Mouse (Mus musculus) ovary, postnatal 14 days (tissue): Measurements from ENCODE around the gene Ypel2.

Experiments
- DNase-seq: peaks from one replicate; pipeline ENCODE4 v3.0.0; 2022; ENCODE audit warnings: low spot score

The Ypel2 gene

DNA sequence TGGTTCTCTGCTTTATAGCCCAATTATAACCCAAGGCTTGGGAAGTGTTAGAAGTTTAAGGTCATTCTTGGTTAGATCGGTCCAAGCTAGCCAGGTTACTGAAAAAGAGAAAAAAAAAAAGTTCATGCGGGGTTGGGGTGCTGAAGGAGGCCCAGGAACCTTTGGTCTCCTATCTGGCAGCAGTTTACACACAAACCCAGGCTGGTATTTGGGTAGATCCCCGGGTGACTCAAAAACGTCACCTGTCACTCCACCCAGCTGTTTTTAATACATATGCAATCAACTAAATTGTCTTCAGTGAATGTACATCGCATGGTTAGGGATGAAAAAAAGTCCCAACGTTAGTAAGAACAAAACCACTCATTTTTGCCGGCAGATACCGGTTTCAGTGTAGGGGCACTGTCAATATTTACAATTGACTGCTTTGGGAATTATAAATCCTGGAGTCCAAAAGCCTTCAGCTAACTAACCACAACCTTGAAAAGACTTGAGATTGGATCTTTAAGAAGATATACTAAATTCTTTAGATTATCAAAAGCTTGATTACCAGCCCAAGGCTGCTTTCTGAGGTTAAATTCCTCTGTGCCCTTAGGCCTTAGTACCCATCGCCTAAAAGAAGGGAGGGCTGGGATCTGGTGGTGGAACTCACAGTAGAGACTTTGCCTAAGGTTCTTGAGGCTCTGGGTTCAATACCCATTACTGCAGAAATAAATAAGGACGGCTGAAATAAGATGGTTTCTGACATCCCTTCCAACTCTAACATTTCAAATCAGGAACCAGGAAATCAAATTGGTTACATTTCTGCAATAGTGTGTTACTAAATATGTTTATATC, 1.5 kb upstream of the Ypel2 start:
- DNase-seq = no peak

DNA sequence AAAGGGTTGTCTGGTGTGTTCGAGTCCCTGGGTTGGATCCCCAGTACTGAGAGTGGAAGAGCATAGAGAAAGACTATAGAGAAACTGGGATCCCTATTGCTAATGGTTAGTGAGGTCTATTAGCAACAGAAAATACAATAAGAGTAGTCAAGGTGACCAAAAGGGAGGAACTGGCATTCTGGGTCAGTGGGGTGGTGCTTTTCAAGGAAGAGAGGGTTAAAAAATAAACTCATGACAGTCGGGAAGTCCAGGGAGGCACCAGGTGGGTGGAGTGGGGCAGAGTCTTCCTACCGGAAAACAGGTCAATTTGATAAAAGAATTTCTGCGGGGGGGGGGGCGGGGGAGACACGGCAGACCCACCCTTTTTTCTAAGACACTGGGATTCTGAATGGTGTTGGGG, 823 bp upstream of the Ypel2 start:
- no peak for DNase-seq

DNA sequence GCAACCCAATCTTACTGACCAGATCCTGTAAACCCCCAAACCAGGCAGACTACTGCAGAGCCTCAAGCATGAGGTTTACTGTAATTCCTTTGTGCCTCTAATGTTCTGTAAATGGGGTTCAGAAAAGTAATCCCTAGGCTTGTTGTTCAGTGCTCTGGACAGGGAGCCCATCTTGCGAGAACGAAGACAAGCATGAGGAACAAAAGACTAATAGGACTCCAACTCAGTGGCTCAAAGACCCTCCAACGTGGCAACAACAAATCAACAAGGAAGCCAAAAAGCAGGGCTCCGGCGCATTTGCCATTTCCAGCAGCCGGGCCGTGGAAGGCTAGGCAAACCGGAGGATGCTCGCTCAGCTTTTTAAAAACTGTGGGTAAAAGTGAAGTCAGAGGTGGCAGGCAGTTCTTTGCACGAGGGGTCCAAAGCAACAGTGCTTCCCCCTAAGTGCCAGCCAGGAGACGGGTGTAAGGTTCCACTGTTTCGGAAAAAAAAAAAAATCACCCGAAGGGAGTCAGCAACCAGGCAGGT, 982 bp downstream of the Ypel2 start:
- no peak for DNase-seq

DNA sequence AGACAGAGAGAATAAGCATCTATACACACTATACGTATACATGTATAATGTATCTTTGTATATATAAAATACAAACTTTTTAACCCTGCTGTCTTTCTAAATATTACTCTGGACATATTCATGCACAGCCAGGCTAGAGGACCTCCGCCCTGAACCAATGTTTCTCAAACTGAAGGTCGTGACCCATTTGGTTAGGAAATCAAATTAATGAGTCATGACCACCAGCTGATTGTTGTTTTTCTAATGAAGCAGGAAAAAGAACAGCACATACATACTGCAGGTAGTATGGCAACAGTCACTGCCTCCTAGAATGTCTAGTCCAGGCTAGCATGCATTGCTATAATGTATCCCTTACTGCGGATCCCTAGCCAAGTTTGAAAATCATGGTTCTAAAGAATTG, 2.3 kb downstream of the Ypel2 start:
- no peak for DNase-seq

DNA sequence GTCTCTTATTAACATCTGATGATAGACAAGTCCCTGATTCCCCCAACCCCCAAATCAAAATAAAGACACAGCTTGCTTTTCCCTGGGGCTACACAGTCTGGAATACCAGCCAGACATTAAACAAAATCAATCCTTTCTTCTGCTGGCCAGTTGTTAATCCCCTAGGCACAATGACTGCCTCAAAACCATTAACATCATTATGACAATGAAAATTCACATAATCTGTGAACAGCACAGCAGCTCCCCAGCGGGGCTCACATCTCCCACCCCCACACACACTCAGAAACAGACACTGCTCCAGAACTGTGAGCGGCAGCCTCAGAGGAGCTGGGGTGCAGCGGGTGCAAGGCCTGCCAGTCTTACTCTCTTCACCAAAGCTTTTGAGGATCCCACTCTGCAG, 3.2 kb downstream of the Ypel2 start:
- DNase-seq = no peak

DNA sequence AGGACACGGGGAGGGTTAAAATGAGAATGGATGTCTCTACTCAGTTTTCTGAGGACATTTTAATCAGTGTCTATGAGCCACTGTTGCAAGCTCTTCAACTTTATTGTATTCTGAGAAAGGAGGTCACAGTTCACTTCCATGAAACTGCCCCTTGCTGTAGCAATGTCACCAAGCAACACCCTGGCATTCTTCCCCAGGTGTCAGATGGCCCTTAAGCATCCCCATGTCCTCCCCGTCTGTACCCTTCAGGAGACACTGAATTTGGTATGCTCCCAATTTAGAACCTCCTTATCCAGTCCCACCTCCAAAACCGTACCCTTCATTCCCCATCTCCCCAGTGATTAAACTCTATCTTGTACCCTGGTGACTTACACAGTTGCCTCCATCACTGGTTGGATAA, 8.5 kb downstream of the Ypel2 start:
- DNase-seq = no peak

DNA sequence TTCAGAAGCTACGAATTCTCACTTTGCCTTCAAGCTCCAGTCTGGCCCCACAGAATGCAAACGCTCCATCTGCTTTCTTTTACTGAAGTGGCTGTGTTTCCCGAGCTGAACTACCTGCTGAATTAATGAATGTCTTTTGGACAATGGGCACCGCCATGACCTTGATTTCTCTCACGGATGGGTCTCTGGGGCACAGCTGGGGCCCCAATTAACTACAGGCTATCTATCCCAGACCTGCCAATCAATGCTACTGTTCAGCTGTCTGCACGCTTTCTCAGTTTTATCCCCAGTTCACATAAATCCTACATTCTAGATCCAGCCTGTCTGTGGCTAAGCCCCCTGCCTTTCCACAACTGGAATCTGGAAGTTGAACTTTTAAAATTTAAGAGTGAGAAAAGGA, 10.5 kb downstream of the Ypel2 start:
- DNase-seq = no peak

DNA sequence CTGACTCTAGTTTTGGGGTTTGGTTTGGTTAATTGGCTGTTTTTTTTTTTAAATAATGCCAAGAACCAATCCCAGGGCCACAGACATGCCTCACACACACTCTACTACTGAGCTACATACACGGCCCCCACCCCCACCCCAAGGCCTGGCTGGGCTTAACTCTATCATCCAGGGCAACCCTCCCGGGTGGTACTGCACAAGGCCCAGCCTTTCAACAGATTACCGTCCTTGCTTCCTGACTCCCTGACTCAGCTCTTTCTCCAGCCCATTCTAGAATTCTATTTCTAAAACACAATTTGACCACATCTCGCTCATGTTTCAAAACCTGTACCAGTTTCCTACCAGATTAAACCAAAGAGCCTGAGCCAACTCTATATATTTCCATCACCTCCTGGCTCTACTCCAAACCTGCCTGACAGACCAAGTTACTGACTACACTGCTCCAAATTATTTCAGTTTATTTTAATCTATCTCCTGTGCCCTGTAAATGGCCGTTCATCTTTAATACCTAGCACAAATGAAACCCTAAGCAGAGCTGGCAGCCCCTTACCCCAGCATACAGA, 12.2 kb downstream of the Ypel2 start:
- no peak for DNase-seq

DNA sequence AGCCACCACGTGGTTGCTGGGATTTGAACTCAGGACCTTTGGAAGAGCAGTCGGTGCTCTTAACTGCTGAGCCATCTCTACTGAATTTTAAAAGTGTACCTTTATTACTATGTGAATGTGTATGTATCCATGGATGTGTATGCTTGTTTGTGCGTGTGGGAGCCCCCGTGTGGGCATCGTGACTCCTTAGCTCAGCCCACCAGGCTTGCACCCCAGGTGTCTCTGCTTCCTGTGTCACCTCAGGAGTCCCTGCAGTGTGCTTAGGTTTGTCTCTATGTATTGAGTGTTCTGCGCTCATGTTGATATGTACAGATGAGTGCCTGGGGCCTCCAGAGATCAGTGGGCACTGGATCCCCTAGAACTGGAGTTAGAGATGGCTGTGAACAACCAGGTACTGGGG, 13.0 kb downstream of the Ypel2 start:
- DNase-seq = no peak

DNA sequence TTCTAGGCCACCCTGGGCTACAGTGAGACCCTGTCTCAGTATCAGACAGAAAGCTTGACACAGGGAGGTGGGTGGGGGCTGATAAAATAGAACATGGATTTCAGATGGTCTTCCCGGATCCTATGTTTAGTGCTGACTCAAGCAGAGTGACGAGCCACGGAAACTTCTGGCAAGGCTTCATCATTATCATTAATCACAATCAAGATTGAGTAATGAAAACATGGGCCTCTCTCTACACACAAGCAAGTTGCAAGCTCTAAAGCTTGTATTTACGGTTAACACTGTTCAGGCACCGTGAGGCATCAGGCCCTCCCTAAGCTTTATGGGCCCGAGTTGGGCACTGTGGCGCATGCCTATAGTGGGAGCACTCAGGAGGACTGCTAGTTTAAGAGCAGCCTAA, 13.7 kb downstream of the Ypel2 start:
- DNase-seq = no peak

DNA sequence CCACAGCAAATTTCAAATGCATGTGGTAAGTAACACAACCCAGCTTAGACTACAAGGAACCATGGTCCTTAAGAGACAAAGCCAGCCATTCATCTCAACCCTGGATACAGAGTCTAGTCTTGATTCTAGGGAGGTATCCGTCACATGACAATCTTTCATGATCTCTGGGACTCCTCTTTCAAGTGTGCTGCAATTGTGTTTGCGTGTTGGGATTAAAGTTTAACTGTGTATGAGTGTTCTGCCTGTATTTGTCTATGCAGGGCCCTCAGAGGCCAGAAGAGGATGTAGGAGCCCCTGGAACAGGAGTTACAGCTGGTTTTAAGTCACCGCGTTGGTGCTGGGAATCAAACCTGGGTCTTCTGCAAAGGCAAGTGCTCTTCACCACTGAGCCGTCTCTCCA, 16.3 kb downstream of the Ypel2 start:
- no peak for DNase-seq

DNA sequence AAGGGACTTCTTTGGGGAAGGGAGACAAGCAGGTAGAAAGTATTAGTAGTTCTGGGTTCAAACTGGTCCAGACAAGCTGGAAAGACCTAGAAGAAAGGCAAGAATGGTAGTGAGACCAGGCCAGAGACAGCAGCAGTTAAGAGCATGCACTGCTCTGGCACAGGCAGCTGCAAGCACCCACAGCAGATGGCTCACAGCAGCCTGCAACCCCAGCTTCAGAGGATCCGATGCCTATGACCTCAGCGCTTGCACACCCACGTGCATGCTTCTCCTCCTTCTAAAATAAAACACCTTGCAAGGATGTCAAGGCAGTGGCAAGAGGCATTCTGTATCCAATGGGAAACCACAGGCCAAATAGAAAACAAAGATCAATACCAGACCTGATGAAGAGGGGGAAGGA, 19.1 kb downstream of the Ypel2 start:
- DNase-seq = no peak

DNA sequence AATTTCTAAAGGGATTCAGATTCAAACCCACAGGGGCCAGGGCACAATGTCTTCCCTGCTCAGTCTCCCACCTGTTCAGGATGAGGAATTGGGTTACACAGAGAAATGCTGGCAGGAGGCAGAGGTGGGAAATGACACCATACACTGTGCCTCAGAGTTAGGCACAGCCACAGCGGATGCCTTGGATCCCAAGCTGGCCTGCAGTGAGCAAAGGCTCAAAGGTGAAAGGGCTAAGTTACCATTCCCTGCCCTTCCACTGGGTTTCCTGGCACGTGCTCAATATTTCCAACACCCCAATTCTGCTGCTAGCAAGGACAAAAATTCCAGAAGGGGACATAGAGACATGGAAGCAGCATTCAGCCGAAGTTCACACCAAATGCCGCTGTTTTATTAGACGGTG, 20.3 kb downstream of the Ypel2 start:
- DNase-seq = no peak

DNA sequence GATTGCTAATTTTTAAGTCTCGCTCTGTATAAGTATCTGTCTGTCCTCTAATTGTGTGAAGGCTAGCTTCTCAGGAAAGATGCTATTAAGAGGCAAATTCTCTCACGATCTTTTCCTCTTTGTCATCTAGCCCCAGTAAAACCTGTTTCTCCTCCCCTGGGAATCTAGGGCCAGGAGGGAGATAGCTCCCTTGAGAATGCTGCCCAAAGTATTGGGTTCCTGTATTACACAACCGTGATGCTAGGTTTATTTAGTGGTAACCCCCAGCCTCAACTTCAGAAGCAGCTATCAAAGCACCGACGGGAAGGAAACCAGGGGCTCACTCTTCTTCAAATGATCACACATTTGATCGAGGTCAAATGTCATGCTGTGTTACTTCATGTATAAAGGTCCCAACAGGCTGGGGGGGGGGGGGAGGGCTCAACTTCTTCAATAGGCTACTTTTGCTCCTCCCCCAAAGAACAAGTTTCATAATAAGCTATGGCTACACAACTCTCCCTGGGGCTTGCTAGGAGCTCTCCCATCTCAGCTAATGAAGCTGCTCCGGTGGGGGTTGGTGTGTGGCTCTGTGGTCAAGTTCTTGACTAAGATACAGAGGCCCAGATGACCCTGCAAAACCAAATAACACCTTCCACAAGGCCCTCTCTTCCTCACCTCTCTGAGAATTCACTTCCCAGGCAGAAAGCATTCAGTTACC, 22.3 kb downstream of the Ypel2 start:
- no peak for DNase-seq

DNA sequence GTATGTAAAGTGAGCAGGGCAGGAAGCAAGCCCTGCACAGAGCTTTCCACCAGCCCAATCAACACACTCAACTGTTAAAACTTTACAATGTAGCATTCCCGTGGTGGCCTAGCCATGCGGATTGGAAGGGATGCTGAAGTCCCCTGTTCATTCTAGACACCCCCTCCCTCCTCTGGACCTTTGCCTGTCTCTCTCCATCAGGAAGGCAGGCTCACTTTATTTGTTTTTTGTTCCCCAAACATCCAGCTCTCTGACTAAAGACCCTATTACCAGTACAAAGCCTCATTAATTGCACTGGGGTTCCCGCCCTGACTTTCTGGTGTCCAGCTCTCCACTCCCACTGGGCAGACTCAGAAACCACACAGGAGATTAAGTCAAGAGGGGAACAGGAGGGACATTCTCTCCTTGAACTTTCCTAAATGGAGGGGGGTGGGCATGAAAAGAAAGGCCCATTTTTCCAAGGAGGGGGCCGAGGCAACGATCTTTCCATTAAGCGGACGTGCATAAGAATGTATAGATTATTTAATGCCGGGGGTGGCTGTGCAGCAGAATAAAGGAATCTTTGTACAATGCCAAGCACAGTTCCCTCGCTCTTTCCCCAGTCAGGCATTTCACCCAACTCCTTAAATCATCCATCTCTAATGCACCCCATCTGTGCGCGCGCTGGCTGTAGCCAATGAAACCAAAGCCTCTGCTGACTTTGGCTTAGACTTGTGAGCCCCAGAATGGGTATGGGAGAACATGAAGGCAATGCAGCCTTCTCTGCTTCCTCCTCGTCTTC, 24.3 kb downstream of the Ypel2 start:
- no peak for DNase-seq

DNA sequence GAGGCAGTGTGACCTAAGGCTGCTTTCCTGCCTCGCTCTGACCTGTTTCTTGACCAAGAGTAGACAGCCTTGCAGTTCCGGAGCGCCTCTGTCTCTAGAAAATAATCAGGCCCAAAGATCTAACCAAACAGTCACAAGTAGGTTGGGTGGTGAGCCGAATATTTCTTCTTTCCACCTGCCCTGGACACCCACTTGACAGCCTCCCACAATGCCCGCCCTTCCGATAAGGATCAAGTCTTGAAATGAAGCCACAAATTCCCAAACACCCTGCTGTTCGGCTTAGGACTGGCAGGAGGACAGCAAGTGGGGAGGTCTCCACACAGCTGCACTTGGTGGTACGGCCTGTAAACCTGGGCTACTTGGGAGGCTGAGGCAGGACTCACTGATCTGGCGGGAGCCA, 26.0 kb downstream of the Ypel2 start:
- no peak for DNase-seq

DNA sequence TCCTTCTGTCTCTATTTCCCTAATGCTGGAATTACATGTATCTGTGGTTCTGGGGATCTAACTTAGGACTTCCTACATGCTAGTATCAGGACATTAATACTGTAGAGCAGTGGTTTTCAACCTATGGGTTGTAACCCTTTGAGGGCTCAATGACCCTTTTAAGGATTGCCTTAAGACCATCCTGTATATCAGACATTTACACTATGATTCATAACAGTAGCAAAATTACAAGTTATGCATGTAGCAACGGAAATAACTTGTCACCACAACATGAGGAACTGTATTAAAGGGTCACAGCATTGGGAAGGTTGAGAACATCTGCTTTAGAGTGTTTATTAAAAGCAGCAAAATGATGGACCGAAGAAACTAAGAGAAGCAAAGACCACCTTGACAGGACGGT, 26.8 kb downstream of the Ypel2 start:
- no peak for DNase-seq

DNA sequence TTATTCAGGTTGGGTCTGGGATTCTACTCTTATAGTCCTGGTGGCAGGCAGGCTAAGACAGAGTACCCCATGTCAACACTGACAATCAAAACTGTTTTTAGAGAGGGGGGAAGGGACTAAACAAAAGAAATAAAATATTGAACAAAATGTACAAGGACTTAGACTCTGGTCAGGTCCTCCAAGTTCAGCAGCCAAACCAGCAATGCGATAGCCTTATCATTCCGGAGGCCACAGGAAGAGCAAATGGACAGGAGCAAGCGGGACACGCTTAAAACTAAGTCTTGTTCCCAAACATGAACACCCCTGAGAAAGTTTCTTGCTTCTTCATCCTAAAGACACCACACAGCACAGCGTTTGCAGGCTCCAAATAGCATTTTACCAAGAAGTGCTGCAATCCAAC, 28.4 kb downstream of the Ypel2 start:
- DNase-seq = no peak

DNA sequence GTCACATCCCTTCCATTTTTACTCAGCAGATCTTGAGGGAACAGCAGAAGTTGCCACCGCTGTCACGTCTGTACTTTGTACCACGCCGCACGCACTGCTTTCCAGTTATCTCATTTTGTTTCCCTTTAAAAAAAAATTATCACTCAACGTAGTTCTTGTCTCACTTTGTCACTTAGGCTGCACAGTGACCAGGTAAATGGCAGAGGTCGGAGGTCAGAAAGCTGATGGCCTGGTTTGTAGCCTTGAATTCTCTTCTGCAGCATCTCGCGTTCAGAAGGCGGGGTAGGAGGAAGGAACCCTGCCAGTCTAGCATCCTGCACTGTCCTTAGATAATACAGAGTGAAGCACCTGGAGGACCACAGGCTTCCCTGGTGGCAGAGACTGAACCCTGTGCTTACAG, 29.8 kb downstream of the Ypel2 start:
- no peak for DNase-seq

DNA sequence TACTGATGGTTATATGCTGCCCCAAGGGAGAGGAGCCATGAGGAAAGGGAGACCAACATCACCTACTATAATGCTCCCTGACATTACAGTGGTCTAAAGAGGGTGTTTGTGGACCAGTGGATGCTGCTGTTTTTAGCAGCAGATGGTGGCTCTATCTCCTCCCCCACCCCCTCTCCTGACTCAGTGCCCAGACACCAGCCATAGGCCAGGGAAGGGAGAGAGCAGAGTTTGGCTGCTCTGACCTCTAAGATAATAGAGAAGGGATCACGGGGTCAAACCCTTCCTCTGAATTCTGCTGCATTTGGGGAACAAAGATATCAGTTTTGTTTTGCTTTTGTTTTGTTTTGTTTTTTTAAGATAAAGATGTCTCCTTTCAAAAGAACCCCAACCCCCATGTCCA, 30.5 kb downstream of the Ypel2 start:
- DNase-seq = no peak

DNA sequence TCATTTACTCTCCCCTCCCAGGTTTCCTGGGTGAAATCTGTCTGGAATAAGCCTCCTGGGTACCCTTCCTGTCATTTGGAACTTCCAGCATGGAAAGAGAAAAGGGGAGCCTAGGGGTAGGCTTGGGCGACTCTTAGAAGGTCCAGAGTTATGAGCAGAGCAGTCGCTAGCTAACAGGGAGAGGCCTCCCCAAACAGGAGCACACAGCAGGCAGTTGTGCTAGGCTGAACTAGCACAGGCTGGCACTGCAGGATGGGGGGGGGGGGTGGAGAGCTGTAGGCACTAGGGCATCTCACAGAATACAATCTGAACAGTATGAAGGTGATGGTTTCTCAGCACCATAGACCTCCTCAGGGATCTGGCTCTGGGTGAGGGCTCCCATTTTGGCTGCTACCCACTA, 31.1 kb downstream of the Ypel2 start:
- DNase-seq = no peak

DNA sequence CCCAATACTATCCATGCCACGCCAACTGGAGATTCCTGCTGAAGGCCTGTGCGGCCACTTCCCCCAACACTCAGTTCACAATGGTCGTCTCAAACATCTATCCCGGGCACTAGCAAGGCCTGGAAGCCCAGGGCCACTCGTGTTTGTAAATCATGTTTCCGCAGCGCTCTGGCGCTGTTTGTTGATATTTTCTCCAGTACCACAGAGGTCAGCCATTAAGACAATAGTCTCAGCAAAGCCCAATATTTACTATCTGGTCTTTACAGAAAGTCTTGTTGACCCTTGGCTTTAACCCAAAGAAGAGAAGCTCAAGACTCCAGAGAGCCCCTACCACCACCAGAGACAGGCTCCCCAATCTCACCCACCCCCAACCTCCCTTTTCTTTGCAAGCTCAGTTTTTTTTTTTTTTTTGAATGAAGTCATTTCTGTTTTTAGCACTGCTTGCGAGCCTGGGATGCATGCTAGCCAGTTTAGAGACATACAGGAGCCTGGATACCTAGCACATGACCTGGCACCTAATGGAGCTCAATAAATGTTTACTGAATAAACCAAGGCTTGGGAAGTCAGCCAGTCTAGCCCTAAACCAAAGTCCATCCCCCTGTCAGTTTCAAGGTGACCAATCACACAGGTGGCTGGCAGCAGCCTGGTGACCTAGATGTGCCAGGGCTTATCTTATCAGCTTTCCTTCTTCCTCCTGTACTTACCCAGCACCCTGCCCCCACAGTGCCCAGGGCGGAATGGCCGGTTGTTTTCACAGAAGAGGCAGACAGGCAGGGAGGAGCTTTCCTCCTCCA, 31.8 kb downstream of the Ypel2 start:
- DNase-seq = peak; percentile 49
